ENCODE assay signal across 7 mouse cellular contexts in the genomic region with DNA sequence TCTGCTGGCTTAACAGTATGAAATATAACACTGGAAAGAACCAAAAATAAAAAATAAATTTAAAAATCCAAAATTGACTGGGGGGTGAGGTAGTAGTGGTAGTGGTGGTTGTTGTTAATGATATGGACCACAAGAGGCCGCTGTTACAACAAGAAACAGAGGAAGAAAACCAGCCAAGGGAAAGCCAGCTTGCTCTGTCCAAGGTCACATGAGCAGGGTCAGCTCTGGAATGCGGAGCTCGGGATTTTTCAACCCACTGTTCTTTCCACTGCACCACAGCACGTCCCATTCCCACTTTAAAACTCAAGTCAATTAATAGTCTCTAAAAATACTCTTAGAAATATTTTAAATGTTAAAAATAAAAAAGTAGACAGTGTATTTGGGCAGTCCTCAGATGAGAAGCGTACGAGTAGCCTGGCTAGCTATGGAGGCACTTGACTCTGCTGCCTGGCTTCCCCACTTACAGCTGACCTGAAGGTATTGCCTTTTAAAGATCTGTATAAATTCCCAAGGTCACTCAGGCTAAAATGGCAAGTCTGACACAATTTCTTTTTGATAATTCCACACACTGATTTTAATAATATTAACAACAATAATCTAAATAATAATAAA. TPM values are rescaled to one million over a fixed set of nuclear protein-coding genes. Genes with fewer than 3 reads are reported as not detected.
A peak's percentile ranks its signal among the peaks of the same experiment; 100 is the strongest.
DNase-seq lines count a peak whose midpoint lies in the region; ATAC-seq lines count a peak whose summit lies in the region.

No protein-coding gene starts in this region.

- DNase-seq in ZHBTc4 (ENCODE audit: low read depth, low spot score): peak; percentile 83
- DNase-seq in cerebellum, postnatal 10 days: peak; percentile 82 to 86
- DNase-seq in gastrocnemius, adult 8-10 months (ENCODE audit: low spot score in 2 of 2): peak; percentile 45 to 48
- peak; percentile 27 to 79 for DNase-seq in left cerebral cortex, adult 9 months (ENCODE audit: low spot score in 2 of 2)
- DNase-seq in midbrain, embryonic 10.5 days (ENCODE audit: low spot score): peak; percentile 59
- peak; percentile 15 to 55 for DNase-seq in right cerebral cortex, postnatal 36 days (ENCODE audit: low spot score in 2 of 2)

- H3K4me1 ChIP-seq in intestine, embryonic 15.5 days (replicated peaks): no peaks in the 10 kb centered on the region
- H3K4me1 ChIP-seq in midbrain, embryonic 10.5 days: no peaks in the 10 kb centered on the region

- no peak overlapping the region for H3K9ac ChIP-seq in intestine, embryonic 15.5 days

- 19% methylated on average over 6 of the region's 6 CpGs for whole genome bisulfite sequencing in intestine, embryonic 15.5 days
- 27% methylated on average over 6 of the region's 6 CpGs for WGBS in midbrain, embryonic 10.5 days

- peak; percentile 68 for ATAC-seq in intestine, embryonic 15.5 days

- no peaks in the 10 kb centered on the region for H3K9me3 ChIP-seq in intestine, embryonic 15.5 days
- H3K9me3 ChIP-seq in midbrain, embryonic 10.5 days (replicated peaks): no peaks in the 10 kb centered on the region

- no peaks in the 10 kb centered on the region for H3K36me3 ChIP-seq in intestine, embryonic 15.5 days
- H3K36me3 ChIP-seq in midbrain, embryonic 10.5 days: no peaks in the 10 kb centered on the region

- no peak overlapping the region for H3K4me3 ChIP-seq in intestine, embryonic 15.5 days (replicated peaks)
- no peak overlapping the region for H3K4me3 ChIP-seq in midbrain, embryonic 10.5 days

- no peaks in the 10 kb centered on the region for H3K27me3 ChIP-seq in intestine, embryonic 15.5 days (replicated peaks)
- no peaks in the 10 kb centered on the region for H3K27me3 ChIP-seq in midbrain, embryonic 10.5 days (ENCODE audit: low read depth, poor library complexity, severe bottlenecking)

- H3K4me2 ChIP-seq in intestine, embryonic 15.5 days (replicated peaks): no peak overlapping the region

- H3K27ac ChIP-seq in intestine, embryonic 15.5 days: no peak overlapping the region
- no peak overlapping the region for H3K27ac ChIP-seq in midbrain, embryonic 10.5 days (replicated peaks)

RNA-seq across cellular contexts. Expression of gene Armc2, which starts 37.4 kb away (rescaled TPM):
- total RNA-seq in gastrocnemius, adult 8-10 months (2022): under 1 TPM; 0.20 to 0.70 (median 0.41) TPM
- polyA plus RNA-seq in intestine, embryonic 15.5 days (2015; fragmentation: Nextera tagmentation; extraction: Ambion mirVana): 1.3 and 2.1 TPM in 2 replicates
- polyA plus RNA-seq in midbrain, embryonic 10.5 days (2016; fragmentation: Nextera tagmentation; extraction: Ambion mirVana): 1.5 and 1.6 TPM in 2 replicates
